Mouse (Mus musculus) hindbrain, embryonic 11.5 days (tissue): ENCODE data around the gene Ube2l6. TPM values are rescaled to one million over a fixed set of nuclear protein-coding genes. Genes with fewer than 3 reads are reported as not detected.
A peak's percentile ranks its signal among the peaks of the same experiment; 100 is the strongest.

Source experiments
- ATAC-seq: fragments of 200-750 bp; cut with Nextera tagmentation; 2 replicates; pipeline ENCODE4 v1.8.0; 2017; ENCODE audit warnings: mild to moderate bottlenecking, moderate TSS enrichment, moderate library complexity; ENCODE audit not compliant: low FRiP score
- DNase-seq: peaks from one replicate; pipeline ENCODE4 v3.0.0-alpha.2; 2015; ENCODE audit warnings: low spot score
- H3K27ac ChIP-seq: fragments of 300-500 bp; sonication (generic); 2 replicates; pipeline ENCODE4 v1.5.1; 2014; ENCODE audit warnings: mild to moderate bottlenecking, low read depth, low read length
- H3K27me3 ChIP-seq: fragments of 300-500 bp; sonication (generic); 2 replicates; pipeline ENCODE4 v1.6.1; 2014; ENCODE audit warnings: mild to moderate bottlenecking, low read length, moderate library complexity, mixed read lengths; ENCODE audit not compliant: control insufficient read depth, insufficient read depth
- H3K36me3 ChIP-seq: fragments of 300-500 bp; sonication (generic); 2 replicates; pipeline ENCODE4 v1.6.1; 2014; ENCODE audit warnings: mild to moderate bottlenecking, low read length, moderate library complexity, mixed read lengths; ENCODE audit not compliant: control insufficient read depth, insufficient read depth
- H3K4me1 ChIP-seq: fragments of 300-500 bp; sonication (generic); replicated peaks from 2 replicates; pipeline ENCODE4 v1.6.1; 2014; ENCODE audit warnings: low read length, mixed read lengths; ENCODE audit not compliant: control insufficient read depth, insufficient read depth
- H3K4me2 ChIP-seq: fragments of 300-500 bp; sonication (generic); replicated peaks from 2 replicates; pipeline ENCODE4 v1.6.1; 2014; ENCODE audit warnings: mild to moderate bottlenecking, low read depth, low read length
- H3K4me3 ChIP-seq: fragments of 300-500 bp; sonication (generic); 2 replicates; pipeline ENCODE4 v1.5.1; 2014; ENCODE audit warnings: low read depth, low read length
- H3K9ac ChIP-seq: fragments of 300-500 bp; sonication (generic); 2 replicates; pipeline ENCODE4 v1.6.1; 2014; ENCODE audit warnings: low read depth, low read length
- H3K9me3 ChIP-seq: fragments of 300-500 bp; sonication (generic); 2 replicates; pipeline ENCODE4 v1.6.1; 2016; ENCODE audit warnings: low read length; ENCODE audit not compliant: control insufficient read depth
- WGBS: fragments of 180-500 bp; shearing (Covaris S2); extraction: QIAGEN DNeasy Blood & Tissue Kit; methylation state at CpG from one replicate; pipeline ENCODE4 v1.1.7; 2014; 5-methylcytosine and 5-hydroxymethylcytosine counted together
- polyA plus RNA-seq: library from polyadenylated mRNA; unstranded; fragments of >200 nt; fragmentation: Nextera tagmentation; extraction: Ambion mirVana; gene quantifications from 2 replicates; pipeline ENCODE4 v1.2.1, GENCODE M21; 2014

The Ube2l6 gene
- polyA plus RNA-seq, 1 experiment from 2014 or later, result 42.1 TPM

- Histone ChIP-seq H3K27ac (peak within 1 kb of the TSS; percentile 77; the same call in 1 of the 2 replicates), H3K9ac (peak within 1 kb of the TSS; percentile 83), H3K4me2 (peak within 1 kb of the TSS; percentile 94), H3K9me3 (no peaks in the 10 kb centered on the region), H3K27me3 (peaks cover 15% of the 10 kb centered on the region), H3K36me3 (no peaks in the 10 kb centered on the region), H3K4me1 (no peaks in the 10 kb centered on the region; the same call in 1 of the 2 replicates), H3K4me3 (peak within 1 kb of the TSS; percentile 61)
- DNase-seq (peak; percentile 33), ATAC-seq (no peak)
- 15% methylated on average over 10 of the region's 10 CpGs for WGBS
These were observed 39.9 kb downstream of the Ube2l6 start, which contains the start of gene Slc43a1 for GRCm38 (mm10) chr2:84838593-84838949. Slc43a1 (plus strand) TSS chr2:84838850.

GRCm38 (mm10) chr2:84838993-84839980 is 40.7 kb downstream of the Ube2l6 start:
- Histone ChIP-seq H3K36me3 (no peaks in the 10 kb centered on the region), H3K9me3 (no peaks in the 10 kb centered on the region), H3K27ac (peak overlapping the region; percentile 77), H3K4me3 (peak overlapping the region; percentile 61), H3K4me1 (no peaks in the 10 kb centered on the region; the same call in 1 of the 2 replicates), H3K27me3 (peaks cover 15% of the 10 kb centered on the region), H3K9ac (peak overlapping the region; percentile 83), H3K4me2 (peak overlapping the region; percentile 94)
- ATAC-seq (peak; percentile 26), DNase-seq (peak; percentile 51)
- under 1% methylated on average over 47 of the region's 47 CpGs for WGBS

- H3K4me2 ChIP-seq, result peak overlapping the region; percentile 94
- peak overlapping the region; percentile 83 for H3K9ac ChIP-seq
- DNase-seq, result peak; percentile 85
- ATAC-seq, result peak; percentile 89
- peak overlapping the region; percentile 77 for H3K27ac ChIP-seq
- H3K36me3 ChIP-seq, result no peaks in the 10 kb centered on the region
- peaks cover 15% of the 10 kb centered on the region for H3K27me3 ChIP-seq
- no peaks in the 10 kb centered on the region; the same call in 1 of the 2 replicates for H3K4me1 ChIP-seq
- no peaks in the 10 kb centered on the region for H3K9me3 ChIP-seq
- H3K4me3 ChIP-seq, result peak overlapping the region; percentile 61
- WGBS, result under 1% methylated on average over 54 of the region's 54 CpGs
These were observed 41.6 kb downstream of the Ube2l6 start for GRCm38 (mm10) chr2:84840016-84840747.

- 7% methylated on average over 17 of the region's 17 CpGs for WGBS
- Histone ChIP-seq H3K4me2 (peak overlapping the region; percentile 94), H3K9ac (peak overlapping the region; percentile 83), H3K9me3 (no peaks in the 10 kb centered on the region), H3K36me3 (no peaks in the 10 kb centered on the region), H3K27ac (peak overlapping the region; percentile 77), H3K4me1 (no peaks in the 10 kb centered on the region; the same call in 1 of the 2 replicates), H3K27me3 (peaks cover 15% of the 10 kb centered on the region), H3K4me3 (peak overlapping the region; percentile 61)
- DNase-seq (no peak), ATAC-seq (no peak; the same call in none of the 2 replicates)
These were observed 42.3 kb downstream of the Ube2l6 start for GRCm38 (mm10) chr2:84840748-84841563.

- Histone ChIP-seq H3K36me3 (no peaks in the 10 kb centered on the region), H3K27ac (no peak overlapping the region), H3K9me3 (no peaks in the 10 kb centered on the region), H3K4me1 (no peaks in the 10 kb centered on the region; the same call in 1 of the 2 replicates), H3K4me3 (no peak overlapping the region), H3K27me3 (peaks cover 14% of the 10 kb centered on the region), H3K9ac (no peak overlapping the region), H3K4me2 (peak overlapping the region; percentile 94; the same call in 1 of the 2 replicates)
- no peak for DNase-seq
- no peak for ATAC-seq
These were observed 43.3 kb downstream of the Ube2l6 start for GRCm38 (mm10) chr2:84841905-84842304.

- Histone ChIP-seq H3K9ac (no peak overlapping the region), H3K4me1 (no peaks in the 10 kb centered on the region; the same call in 1 of the 2 replicates)
These were observed 45.0 kb downstream of the Ube2l6 start for GRCm38 (mm10) chr2:84843654-84844053.

GRCm38 (mm10) chr2:84845226-84845625 is 46.6 kb downstream of the Ube2l6 start:
- Histone ChIP-seq H3K27me3 (no peaks in the 10 kb centered on the region), H3K4me2 (no peak overlapping the region), H3K36me3 (no peaks in the 10 kb centered on the region), H3K9me3 (no peaks in the 10 kb centered on the region), H3K4me3 (no peak overlapping the region), H3K4me1 (no peaks in the 10 kb centered on the region; the same call in 1 of the 2 replicates), H3K9ac (no peak overlapping the region), H3K27ac (no peak overlapping the region)
- DNase-seq (no peak), ATAC-seq (no peak)
- WGBS, result 93% methylated on average over 1 of the region's 1 CpGs

More at GRCm38 (mm10) chr2:84843654-84844053, 45.0 kb downstream of the Ube2l6 start:
- no peaks in the 10 kb centered on the region for H3K9me3 ChIP-seq
- no peaks in the 10 kb centered on the region for H3K36me3 ChIP-seq
- H3K27ac ChIP-seq, result no peak overlapping the region
- DNase-seq (no peak), ATAC-seq (no peak)
- WGBS, result 80% methylated on average over 6 of the region's 6 CpGs
- H3K4me3 ChIP-seq, result no peak overlapping the region
- H3K27me3 ChIP-seq, result peaks cover 5% of the 10 kb centered on the region
- no peak overlapping the region for H3K4me2 ChIP-seq
